Mouse (Mus musculus) C2C12 (cell line): ENCODE data around the gene Hoxb5.

Experiments used
- CTCF ChIP-seq: IDR thresholded peaks from one replicate; pipeline ENCODE4 v1.5.1; 2011; ENCODE audit not compliant: control insufficient read depth, insufficient read depth, insufficient read length
- FOSL1 ChIP-seq: IDR thresholded peaks from one replicate; pipeline ENCODE4 v1.8.0; 2011; ENCODE audit warnings: mild to moderate bottlenecking, low read length; ENCODE audit not compliant: poor library complexity, insufficient read depth, severe bottlenecking
- MAX ChIP-seq: IDR thresholded peaks from one replicate; pipeline ENCODE4 v1.6.1; 2011; ENCODE audit warnings: mild to moderate bottlenecking, control low read depth
- MYOD1 ChIP-seq: IDR thresholded peaks from one replicate; pipeline ENCODE4 v1.6.1; 2011; ENCODE audit warnings: low read depth; ENCODE audit not compliant: control insufficient read depth, insufficient read length
- MYOG ChIP-seq: IDR thresholded peaks from one replicate; pipeline ENCODE4 v1.6.1; 2011; ENCODE audit not compliant: control insufficient read depth, insufficient read length; ENCODE audit errors: extremely low read depth
- USF1 ChIP-seq: IDR thresholded peaks from one replicate; pipeline ENCODE4 v1.6.1; 2011; ENCODE audit warnings: low read depth, mild to moderate bottlenecking, control low read depth, moderate library complexity

DNA sequence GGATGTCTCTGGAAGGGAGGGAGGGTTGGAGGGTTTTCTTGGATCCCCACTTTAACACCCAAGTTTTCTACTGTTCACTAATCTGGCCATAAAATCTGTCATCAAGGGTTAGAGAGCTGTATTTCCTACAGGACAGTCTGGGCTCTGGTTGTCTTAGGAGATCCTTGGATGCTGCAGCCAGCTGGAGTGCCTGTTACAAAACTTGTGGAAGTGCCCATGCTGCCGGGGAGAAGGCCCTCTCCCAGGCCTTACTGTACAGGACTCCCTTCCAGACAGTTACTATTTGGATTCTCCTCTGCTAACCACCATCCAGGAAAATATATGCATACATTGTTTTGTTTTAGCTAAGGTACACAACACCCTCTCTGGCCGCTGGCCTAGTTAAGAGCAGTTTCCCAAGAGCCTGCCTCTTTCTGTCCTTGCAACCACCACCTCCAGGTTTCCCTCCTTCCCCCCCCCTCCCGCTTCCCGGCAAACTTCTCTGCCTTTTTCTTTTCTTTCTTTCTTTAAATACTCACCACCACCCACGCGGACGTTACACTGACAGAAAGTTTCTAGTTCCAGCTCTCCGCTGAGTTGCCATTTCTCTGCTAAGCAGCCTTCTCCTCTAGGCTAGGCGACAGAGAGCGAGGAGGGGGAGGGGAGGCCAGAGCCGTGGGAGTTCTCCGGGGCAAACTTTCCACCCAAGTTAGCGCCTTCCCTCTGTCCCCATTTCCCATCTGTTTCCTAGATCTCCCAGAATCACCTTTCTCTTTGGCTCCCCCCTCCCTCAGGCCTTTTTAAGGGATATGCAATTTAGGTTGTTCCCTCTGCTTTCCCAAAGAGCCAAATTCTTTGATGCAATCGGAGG, 46.6 kb downstream of the Hoxb5 start:
- no peak for TF ChIP-seq CTCF
- no peak for TF ChIP-seq USF1
- no peak for TF ChIP-seq MAX
- no peak for TF ChIP-seq MYOG
- TF ChIP-seq MYOD1, result no peak
- TF ChIP-seq FOSL1, result no peak
